In genomic region chr2:174502321-174502720, GRCm38 (mm10) we compare ENCODE assay signal across 1 mouse cellular context.
TF ChIP-seq lines count a peak whose summit lies in the region.

No protein-coding gene starts in this region.

TF ChIP-seq in myocyte, 11 proteins besides CTCF, POLR2A, EP300 and RAD21 (continued from another document):
- TF ChIP-seq E2F4 (IDR thresholded peaks at IDR 0.05; ENCODE audit: insufficient read depth) (no peak), CEBPB (IDR thresholded peaks at IDR 0.05; ENCODE audit: insufficient read depth, poor library complexity, severe bottlenecking) (no peak), SRF (IDR thresholded peaks at IDR 0.05; ENCODE audit: control insufficient read depth, insufficient read length, low read depth) (no peak), MYOD1 (IDR thresholded peaks at IDR 0.05; ENCODE audit: control insufficient read depth in 1 of 3, insufficient read length in 2 of 3, low read depth in 2 of 3) (no peak), TCF3 (IDR thresholded peaks at IDR 0.05; ENCODE audit: insufficient read length, low read depth) (no peak), TCF12 (IDR thresholded peaks at IDR 0.05; ENCODE audit: insufficient read depth, poor library complexity, severe bottlenecking) (no peak), MYOG (IDR thresholded peaks at IDR 0.05; ENCODE audit: control insufficient read depth in 1 of 3, insufficient read depth in 1 of 3, insufficient read length in 2 of 3, low read depth in 2 of 3) (no peak)
TF ChIP-seq in myocyte: peak in this region for 0.
